Mouse (Mus musculus) bone marrow, adult 2 months (tissue): Measurements from ENCODE around the gene Skap2. TPM values are rescaled to one million over a fixed set of nuclear protein-coding genes. Genes with fewer than 3 reads are reported as not detected.

ENCODE experiments used
- H3K27ac ChIP-seq: fragments of 200-500 bp; 2 replicates; pipeline ENCODE4 v1.5.1; 2012; ENCODE audit warnings: low read depth, mild to moderate bottlenecking, control low read depth, inconsistent platforms, low read length; ENCODE audit not compliant: control insufficient read depth, poor library complexity, insufficient read depth
- H3K4me1 ChIP-seq: fragments of 200-500 bp; 2 replicates; pipeline ENCODE4 v1.6.1; 2011; ENCODE audit warnings: low read length; ENCODE audit not compliant: control insufficient read depth, insufficient read depth
- H3K4me3 ChIP-seq: fragments of 200-500 bp; replicated peaks from 2 replicates; pipeline ENCODE3; 2011; ENCODE audit warnings: mild to moderate bottlenecking, low read depth, low read length, control low read depth; ENCODE audit not compliant: control insufficient read depth
- CTCF ChIP-seq: fragments of 200-500 bp; IDR thresholded peaks from 2 replicates; pipeline ENCODE4 v1.5.1; 2011; ENCODE audit warnings: low read length, control low read depth; ENCODE audit not compliant: control insufficient read depth, insufficient read depth
- POLR2A ChIP-seq: fragments of 200-500 bp; IDR thresholded peaks from 2 replicates; pipeline ENCODE4 v1.6.1; 2011; ENCODE audit warnings: low read depth, mild to moderate bottlenecking, control low read depth, low read length, borderline replicate concordance; ENCODE audit not compliant: control insufficient read depth
- WGBS: fragments of 180-500 bp; shearing (Covaris S2); methylation state at CpG from one replicate; pipeline ENCODE4 v1.1.7; 2018; 5-methylcytosine and 5-hydroxymethylcytosine counted together
- polyA plus RNA-seq: library from polyadenylated mRNA; stranded (reverse); fragments of >200 nt; gene quantifications from 2 replicates; pipeline ENCODE4 v1.2.4, GENCODE M21; 2011; ENCODE audit warnings: low replicate concordance; ENCODE audit not compliant: missing spikeins, insufficient read depth, insufficient read length

The Skap2 gene
- polyA plus RNA-seq, 1 experiment, result 102 TPM

- no peak overlapping the region for H3K27ac ChIP-seq
- no peaks in the 10 kb centered on the region for H3K4me1 ChIP-seq
- no peak overlapping the region for H3K4me3 ChIP-seq
- 71% methylated on average over 7 of the region's 7 CpGs for WGBS
- TF ChIP-seq POLR2A (no peak), CTCF (no peak)
Observed at GRCm38 (mm10) chr6:52028131-52028530, 15.8 kb upstream of the Skap2 start.

GRCm38 (mm10) chr6:52027181-52027580, 14.8 kb upstream of the Skap2 start:
- 81% methylated on average over 4 of the region's 4 CpGs for WGBS
- Histone ChIP-seq H3K27ac (no peak overlapping the region), H3K4me3 (no peak overlapping the region), H3K4me1 (no peaks in the 10 kb centered on the region)
- TF ChIP-seq CTCF, result no peak
- TF ChIP-seq POLR2A, result no peak

- 90% methylated on average over 11 of the region's 11 CpGs for WGBS
- no peak overlapping the region for H3K27ac ChIP-seq
- H3K4me1 ChIP-seq, result no peaks in the 10 kb centered on the region
- no peak overlapping the region for H3K4me3 ChIP-seq
- TF ChIP-seq POLR2A (no peak), CTCF (no peak)
Observed at GRCm38 (mm10) chr6:52026281-52026680, 13.9 kb upstream of the Skap2 start.

GRCm38 (mm10) chr6:52024730-52025129, 12.4 kb upstream of the Skap2 start:
- no peak overlapping the region for H3K4me3 ChIP-seq
- TF ChIP-seq POLR2A (no peak), CTCF (no peak)
- 26% methylated on average over 5 of the region's 5 CpGs for WGBS
- H3K4me1 ChIP-seq, result no peaks in the 10 kb centered on the region
- no peak overlapping the region for H3K27ac ChIP-seq

GRCm38 (mm10) chr6:52022363-52022762, 10.0 kb upstream of the Skap2 start:
- Histone ChIP-seq H3K27ac (no peak overlapping the region), H3K4me3 (no peak overlapping the region), H3K4me1 (no peaks in the 10 kb centered on the region)
- WGBS, result 11% methylated on average over 5 of the region's 5 CpGs
- TF ChIP-seq CTCF (no peak), POLR2A (no peak)

- 77% methylated on average over 5 of the region's 5 CpGs for WGBS
- TF ChIP-seq CTCF (no peak), POLR2A (no peak)
- Histone ChIP-seq H3K27ac (no peak overlapping the region), H3K4me3 (no peak overlapping the region), H3K4me1 (no peaks in the 10 kb centered on the region)
Observed at GRCm38 (mm10) chr6:52020276-52020675, 7.9 kb upstream of the Skap2 start.

- Histone ChIP-seq H3K4me3 (no peak overlapping the region), H3K27ac (no peak overlapping the region), H3K4me1 (no peaks in the 10 kb centered on the region)
- WGBS, result 30% methylated on average over 3 of the region's 3 CpGs
- TF ChIP-seq CTCF (no peak), POLR2A (no peak)
Observed at GRCm38 (mm10) chr6:52013245-52013945, 1.0 kb upstream of the Skap2 start.

- WGBS, result under 1% methylated on average over 26 of the region's 26 CpGs
- no peak; the same call in 1 of the 2 replicates for TF ChIP-seq CTCF
- no peak for TF ChIP-seq POLR2A
- Histone ChIP-seq H3K27ac (peak overlapping the region; percentile 77), H3K4me3 (peak overlapping the region; percentile 94), H3K4me1 (no peaks in the 10 kb centered on the region)
Observed at GRCm38 (mm10) chr6:52011559-52012408, 565 bp downstream of the Skap2 start.

GRCm38 (mm10) chr6:52009385-52009784, 3.0 kb downstream of the Skap2 start:
- H3K4me3 ChIP-seq, result no peak overlapping the region
- no peaks in the 10 kb centered on the region for H3K4me1 ChIP-seq
- 66% methylated on average over 6 of the region's 6 CpGs for WGBS
- TF ChIP-seq POLR2A (no peak), CTCF (no peak)
- H3K27ac ChIP-seq, result no peak overlapping the region
